Mouse (Mus musculus): ENCODE results near the gene Ifi27l2a. TPM values are rescaled to one million over a fixed set of nuclear protein-coding genes. Genes with fewer than 3 reads are reported as not detected.
"Not testable (repeated sequence)": the region's sequence is repeated elsewhere in the genome, so short reads cannot be mapped to it uniquely, and the experiment has no call there.

The Ifi27l2a gene
- total RNA-seq (2021): 1 to 10 TPM; 2.5 to 3.3 TPM
- long read RNA-seq, experiment 1, partial matches to known transcripts: 0 of 2 reads
- long read RNA-seq, experiment 1, other reads (novel, unspliced or antisense): 0 of 2 reads
- long read RNA-seq, experiment 2: 0 reads

DNA sequence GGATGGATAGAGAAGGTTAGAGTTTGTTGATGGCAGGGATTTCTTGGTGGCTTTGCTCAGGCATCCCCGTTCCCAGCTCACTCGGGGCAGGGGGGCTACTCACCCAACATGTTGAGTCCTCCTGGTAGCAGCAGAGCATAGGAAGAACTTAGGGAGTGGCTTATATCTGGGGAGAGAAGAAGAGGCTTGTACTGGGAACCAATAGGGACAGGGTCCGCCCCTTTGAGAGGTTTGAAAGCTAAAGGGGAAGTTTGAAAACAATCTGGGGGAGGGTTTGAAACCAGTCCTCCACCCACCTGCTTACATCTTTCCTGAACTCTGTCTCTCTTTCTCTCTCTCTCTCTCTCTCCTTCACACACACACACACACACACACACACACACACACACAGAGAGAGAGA lies at the start of gene Ifi27l2a:
Gene Ifi27l2a, minus strand, starts transcription at position 157 of the 400 bp plus-strand sequence.
- DNase-seq (ENCODE audit: low spot score in 2 of 2): no peak
- intact Hi-C loops (cut with DNase I): no loop called here

DNA sequence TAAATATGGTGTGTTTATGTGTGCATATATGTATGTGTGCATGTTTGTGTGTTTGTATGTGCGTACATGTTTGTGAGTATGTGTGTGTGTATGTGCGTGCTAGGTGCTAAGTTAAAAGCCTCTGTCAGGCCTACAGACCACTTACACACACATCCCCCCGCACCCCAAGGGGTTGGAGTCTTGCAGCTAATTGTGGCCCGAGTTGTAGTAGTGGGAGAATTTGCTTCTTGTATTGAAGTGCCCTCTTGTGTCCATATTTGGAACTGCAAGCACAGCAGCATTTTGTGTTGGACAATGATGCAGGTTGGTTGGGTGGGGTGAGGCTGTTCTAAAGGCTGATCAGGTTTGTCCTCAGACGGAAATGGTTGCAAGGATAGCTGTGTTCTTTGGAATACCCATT lies 49.3 kb upstream of the Ifi27l2a start:
- intact Hi-C loops (cut with DNase I): loop anchor here (2.0 kb wide), 1 partner anchor 66 kb away; no protein-coding TSS in a partner anchor
- DNase-seq (ENCODE audit: low spot score in 2 of 2): peak; percentile 79 to 80

GRCm38 (mm10) chr12:103491091-103491730 lies 47.7 kb upstream of the Ifi27l2a start:
- no peak for DNase-seq (ENCODE audit: low spot score in 2 of 2)
- intact Hi-C loops (cut with DNase I): no loop called here

- DNase-seq (ENCODE audit: low spot score in 2 of 2): no peak
- intact Hi-C loops (cut with DNase I): no loop called here
Observed at GRCm38 (mm10) chr12:103487750-103488149, 44.3 kb upstream of the Ifi27l2a start.

DNA sequence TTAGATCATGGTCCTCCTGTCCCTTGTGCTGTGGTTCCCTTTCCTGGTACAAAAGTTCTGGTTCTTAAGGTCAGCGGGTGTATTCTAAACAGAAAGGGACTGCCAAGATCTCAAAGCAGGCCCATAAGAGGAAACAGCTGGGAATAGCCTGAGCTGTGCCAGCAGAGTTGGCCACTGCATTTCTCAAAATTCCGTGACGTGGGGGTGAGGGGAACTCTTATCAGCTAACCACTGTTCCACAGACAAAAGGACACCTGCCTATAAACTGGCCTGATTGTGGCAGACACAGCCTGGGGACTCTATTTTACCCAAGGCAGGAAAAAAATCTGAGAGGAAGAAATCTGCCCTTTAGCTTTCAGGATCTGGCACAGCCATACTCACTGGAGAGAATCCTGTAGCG lies 43.8 kb upstream of the Ifi27l2a start:
- intact Hi-C loops (cut with DNase I): no loop called here
- DNase-seq (ENCODE audit: low spot score in 2 of 2): no peak

DNA sequence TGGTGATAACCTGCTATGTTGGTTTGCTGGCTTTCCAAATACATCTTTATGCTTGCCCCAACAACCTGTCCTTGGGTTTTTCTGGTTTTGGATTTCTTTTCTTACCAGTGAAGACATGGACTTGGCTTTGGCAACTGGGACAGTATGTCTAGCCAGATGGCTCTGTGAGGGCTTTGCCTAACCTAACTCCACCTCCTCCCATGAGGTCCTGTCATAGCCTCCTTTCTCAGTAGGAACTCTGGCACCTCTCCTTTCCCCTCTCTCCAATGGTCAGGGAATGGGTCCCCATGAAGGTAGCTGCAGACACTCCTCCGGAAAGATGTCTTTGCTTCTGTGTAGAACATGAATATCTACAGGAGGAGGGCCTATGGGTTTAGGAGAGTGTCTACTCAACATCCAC lies 43.2 kb upstream of the Ifi27l2a start:
- no peak for DNase-seq (ENCODE audit: low spot score in 2 of 2)
- intact Hi-C loops (cut with DNase I): no loop called here

DNA sequence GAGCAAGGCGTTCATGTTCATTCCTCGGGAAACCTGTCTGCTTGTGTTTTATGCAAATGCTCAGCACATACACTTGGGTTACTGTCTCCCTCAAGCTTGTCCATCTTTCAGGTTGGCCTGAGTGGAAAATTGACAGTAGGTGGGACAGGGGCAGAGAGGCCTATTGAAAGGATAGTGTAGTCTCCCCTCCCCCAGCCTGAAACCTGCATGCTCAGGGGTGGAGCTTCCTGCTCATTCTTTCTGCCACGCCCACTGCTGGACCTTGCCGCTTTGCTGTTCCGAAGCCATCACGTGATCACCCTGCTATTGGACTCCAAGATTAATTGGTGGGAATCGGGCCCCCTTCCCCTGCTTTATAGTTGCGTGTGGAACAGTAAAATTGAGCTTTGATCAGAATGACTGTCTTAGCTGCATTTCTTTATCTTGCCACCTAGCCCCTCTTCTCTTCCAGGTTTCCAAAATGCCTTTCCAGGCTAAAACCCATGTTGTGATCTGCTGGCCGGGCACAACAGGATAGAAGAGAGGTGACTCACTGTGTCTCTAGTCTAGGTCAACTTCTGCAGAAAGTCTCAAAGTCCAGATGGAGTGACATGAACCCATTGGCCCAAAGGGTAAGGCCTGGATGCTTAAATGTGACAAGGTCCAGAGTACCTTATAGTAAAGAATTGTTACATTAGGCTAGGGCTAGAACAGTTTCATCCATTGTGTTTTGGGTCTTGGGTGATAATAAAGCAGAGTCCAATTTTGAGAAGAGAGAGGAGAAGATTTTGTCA lies 40.9 kb upstream of the Ifi27l2a start:
- intact Hi-C loops (cut with DNase I); DNase-seq (ENCODE audit: low spot score in 2 of 2): not testable (repeated sequence)

DNA sequence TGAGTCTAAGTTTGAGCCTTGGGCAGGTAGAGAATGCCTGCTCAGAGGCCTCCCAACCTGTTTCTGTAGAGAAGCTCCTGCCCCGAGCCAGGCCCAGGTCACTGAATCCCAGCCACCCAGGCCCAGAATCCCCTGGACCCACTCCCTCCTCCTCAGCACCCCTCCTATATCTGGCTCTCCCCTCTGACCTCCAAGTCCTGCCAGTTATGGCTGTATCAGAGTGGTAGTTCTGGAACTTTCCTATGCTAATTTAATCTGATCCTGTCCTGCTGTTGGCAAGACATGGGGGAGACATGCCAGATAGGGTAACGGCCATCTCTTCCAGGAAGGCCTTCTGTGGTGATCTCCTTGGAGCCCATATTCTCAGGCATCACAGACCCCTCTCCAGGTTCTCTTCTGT lies 39.3 kb upstream of the Ifi27l2a start:
- DNase-seq (ENCODE audit: low spot score in 2 of 2): peak in 1 of 2 experiments; percentile 0

GRCm38 (mm10) chr12:103481671-103482070 lies 38.2 kb upstream of the Ifi27l2a start:
- DNase-seq (ENCODE audit: low spot score in 2 of 2): no peak
- intact Hi-C loops (cut with DNase I): no loop called here

More for the DNA sequence above, 39.3 kb upstream of the Ifi27l2a start:
- intact Hi-C loops (cut with DNase I): no loop called here

DNA sequence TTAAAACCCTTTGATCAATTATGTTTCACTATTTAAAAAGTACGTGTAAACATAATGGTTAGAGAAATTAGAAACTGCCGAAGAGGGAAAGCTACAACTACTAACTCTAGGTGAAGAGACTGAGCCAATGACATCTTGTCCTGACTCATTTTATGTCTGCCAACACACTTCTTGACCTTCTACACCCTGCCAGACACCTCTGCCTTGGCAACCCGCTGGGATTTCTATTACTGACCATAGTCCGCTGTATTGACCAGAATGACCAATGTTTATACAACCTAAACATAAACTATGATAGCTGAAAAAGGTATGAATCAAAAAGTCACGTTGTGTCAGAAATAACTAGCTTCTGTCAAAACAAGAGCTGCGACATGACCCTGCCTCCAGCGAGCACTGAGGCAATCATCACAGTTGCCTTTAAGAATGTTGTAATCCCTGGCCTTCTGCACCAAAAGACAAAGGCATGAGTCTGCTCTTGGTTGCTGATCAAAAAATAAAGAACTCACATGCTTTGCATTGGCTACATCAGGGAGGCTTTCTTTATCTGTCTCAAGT lies 34.1 kb upstream of the Ifi27l2a start:
- intact Hi-C loops (cut with DNase I): no loop called here

GRCm38 (mm10) chr12:103476779-103477389 lies 33.4 kb upstream of the Ifi27l2a start:
- no peak for DNase-seq (ENCODE audit: low spot score in 2 of 2)
- intact Hi-C loops (cut with DNase I): no loop called here

More for the DNA sequence above, 34.1 kb upstream of the Ifi27l2a start:
- DNase-seq (ENCODE audit: low spot score in 2 of 2): no peak

- intact Hi-C loops (cut with DNase I): no loop called here
- DNase-seq (ENCODE audit: low spot score in 2 of 2): no peak
Observed at GRCm38 (mm10) chr12:103474481-103474880, 31.0 kb upstream of the Ifi27l2a start.

GRCm38 (mm10) chr12:103457140-103457539 lies 13.7 kb upstream of the Ifi27l2a start, which contains the start of gene Ifi27l2b:
Ifi27l2b (minus strand) TSS chr12:103457223.
- DNase-seq (ENCODE audit: low spot score in 2 of 2): no peak
- intact Hi-C loops (cut with DNase I): no loop called here

DNA sequence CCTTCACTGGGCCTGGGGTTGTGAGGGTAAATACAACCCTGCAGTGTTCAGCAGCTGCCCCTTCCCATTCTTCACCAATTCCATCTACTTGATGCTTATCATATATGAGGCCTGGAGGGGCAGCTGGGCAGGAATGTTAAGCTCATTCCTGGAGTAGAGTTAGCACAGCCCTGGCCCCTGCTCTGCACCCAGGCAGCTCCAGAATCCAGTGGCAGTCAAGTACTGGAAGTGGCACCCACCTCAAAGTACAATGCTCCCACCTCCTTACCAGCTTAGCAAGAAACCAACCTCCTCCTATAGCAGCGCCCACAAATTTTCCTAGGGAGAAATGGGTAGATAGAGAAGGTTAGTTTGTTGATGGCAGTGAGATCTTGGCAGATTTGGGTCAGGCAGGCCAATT lies 13.2 kb upstream of the Ifi27l2a start:
- DNase-seq (ENCODE audit: low spot score in 2 of 2); intact Hi-C loops (cut with DNase I): not testable (repeated sequence)

- intact Hi-C loops (cut with DNase I): no loop called here
- DNase-seq (ENCODE audit: low spot score in 2 of 2): no peak
Observed at GRCm38 (mm10) chr12:103453361-103453760, 9.9 kb upstream of the Ifi27l2a start.

DNA sequence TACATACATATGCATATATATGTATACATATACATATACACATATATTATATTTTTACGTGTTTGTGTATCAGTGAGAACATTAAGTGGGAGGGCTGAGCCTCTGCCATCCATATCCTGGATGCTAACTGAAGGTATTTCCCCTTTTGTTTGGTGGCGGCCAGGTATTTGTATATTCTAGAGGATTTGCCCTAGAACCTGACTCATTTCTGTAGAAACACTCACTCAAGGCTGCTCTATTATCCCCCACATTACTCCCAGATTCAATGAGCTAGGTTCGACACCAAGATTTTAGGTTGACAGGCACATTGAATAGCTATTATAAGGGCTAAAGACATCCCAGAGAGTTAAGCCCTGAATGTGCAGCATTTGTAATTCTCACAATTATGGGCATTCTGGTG lies 1.6 kb upstream of the Ifi27l2a start:
- intact Hi-C loops (cut with DNase I): no loop called here
- no peak for DNase-seq (ENCODE audit: low spot score in 2 of 2)

DNA sequence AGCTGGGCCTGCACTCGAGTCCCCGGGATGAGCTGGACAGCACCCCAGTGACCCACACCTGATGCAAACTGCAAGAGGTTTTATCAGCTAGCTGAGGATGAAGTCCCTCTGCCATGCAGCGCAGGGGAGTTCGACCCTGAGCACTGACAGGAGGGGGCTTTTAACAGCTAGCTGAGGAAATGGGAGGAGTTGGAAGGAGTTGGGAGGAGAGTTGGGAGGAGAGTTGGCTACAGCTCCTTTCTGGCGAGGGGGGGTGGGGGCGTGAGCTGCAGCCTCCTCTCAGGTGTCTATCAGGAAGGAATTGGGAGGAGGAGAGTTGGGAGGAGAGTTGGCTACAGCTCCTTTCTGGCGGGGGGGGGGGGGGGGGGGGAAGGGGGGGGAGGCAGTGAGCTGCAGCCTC lies 781 bp upstream of the Ifi27l2a start:
- DNase-seq (ENCODE audit: low spot score in 2 of 2); intact Hi-C loops (cut with DNase I): not testable (repeated sequence)

DNA sequence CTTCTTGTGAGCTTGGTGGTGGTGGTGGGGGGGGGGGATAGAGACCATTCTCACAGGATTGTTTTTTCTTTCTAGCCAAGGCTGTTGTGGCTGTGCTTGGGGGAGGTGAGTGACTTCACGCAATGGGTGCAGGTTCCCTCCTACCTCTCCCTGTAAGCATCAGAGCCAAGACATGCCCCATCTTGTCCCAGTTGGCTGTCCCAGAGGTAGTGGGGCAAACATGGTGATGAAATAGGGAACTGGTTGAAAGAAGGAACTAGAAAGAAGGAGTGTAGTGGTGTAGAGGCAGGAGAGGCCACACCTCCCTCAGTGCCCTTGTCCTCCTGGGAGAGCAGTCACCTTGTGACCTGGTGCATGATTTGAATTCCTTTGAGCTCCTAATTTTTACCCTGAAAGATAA lies 5.9 kb downstream of the Ifi27l2a start:
- no peak for DNase-seq (ENCODE audit: low spot score in 2 of 2)
- intact Hi-C loops (cut with DNase I): no loop called here

DNA sequence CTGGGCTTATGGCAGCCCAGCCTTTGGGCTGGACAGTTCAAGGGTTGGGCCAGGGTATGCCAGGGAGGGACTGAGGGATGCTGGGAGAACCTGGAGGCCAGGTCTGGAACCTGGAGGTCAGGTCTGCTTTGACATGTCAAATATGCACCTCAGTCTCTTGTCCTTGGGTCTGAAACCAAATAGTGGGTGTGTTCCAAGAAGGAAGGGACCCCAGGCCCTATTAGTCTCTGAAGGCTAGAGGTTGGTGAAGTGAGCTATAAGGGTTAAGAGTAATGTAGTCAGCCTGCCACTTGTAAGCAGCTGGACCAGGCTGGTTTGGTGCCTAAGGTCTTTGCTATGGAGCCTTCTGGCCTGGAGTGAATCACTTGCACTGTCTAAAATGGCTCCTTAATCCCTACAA lies 8.6 kb downstream of the Ifi27l2a start:
- DNase-seq (ENCODE audit: low spot score in 2 of 2): no peak
- intact Hi-C loops (cut with DNase I): no loop called here
